Mouse (Mus musculus): ENCODE data around the gene Gpr162. TPM values are rescaled to one million over a fixed set of nuclear protein-coding genes. Genes with fewer than 3 reads are reported as not detected.
"Not testable (repeated sequence)": the region's sequence is repeated elsewhere in the genome, so short reads cannot be mapped to it uniquely, and the experiment has no call there.

Gpr162 gene
- polyA plus RNA-seq, 1 experiment from 2014 or later = 0.80 TPM

DNA sequence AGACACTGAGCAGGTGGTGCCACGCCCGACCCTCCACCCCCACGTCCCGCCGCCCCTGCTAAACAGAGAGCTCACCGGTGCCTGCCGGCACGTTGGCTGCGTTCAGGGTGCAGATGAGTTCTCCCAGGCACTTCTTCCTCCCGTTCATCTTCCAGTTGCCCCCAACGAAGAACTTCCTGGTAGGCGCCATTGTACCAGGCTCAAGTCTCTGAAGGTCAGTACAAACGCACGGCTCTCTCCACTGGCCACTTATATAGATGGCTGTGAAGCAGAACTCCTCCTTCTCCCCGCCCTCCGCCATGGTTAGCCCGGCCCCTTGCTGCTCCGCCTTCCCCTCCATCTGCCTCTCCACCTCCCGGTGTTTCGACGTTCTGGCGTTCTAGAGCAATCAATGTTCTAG, 49.9 kb downstream of the Gpr162 start, which contains the start of gene Tpi1:
Gene Tpi1 (minus strand): TSS at position 364 of the 400 bp plus-strand sequence.
- Histone ChIP-seq H3K9ac (ENCODE audit: low read depth, low read length) (peak within 1 kb of the TSS; percentile 98), H3K36me3 (ENCODE audit: control insufficient read depth, insufficient read depth, low read length) (peaks cover 35% of the 10 kb centered on the region), H3K4me1 (ENCODE audit: control insufficient read depth, insufficient read depth, low read length) (peaks cover 28% of the 10 kb centered on the region), H3K27me3 (ENCODE audit: control insufficient read depth, insufficient read depth, low read length) (no peaks in the 10 kb centered on the region), H3K4me3 (ENCODE audit: low read depth, low read length) (peak within 1 kb of the TSS; percentile 90), H3K27ac (ENCODE audit: low read depth, low read length) (peak within 1 kb of the TSS; percentile 98), H3K4me2 (peak within 1 kb of the TSS; percentile 90), H3K9me3 (replicated peaks; ENCODE audit: control insufficient read depth, low read length) (no peaks in the 10 kb centered on the region)
- ATAC-seq (replicated peaks; ENCODE audit: insufficient number of reproducible peaks, low FRiP score, low TSS enrichment) = peak; percentile 83
- 0% methylated on average over 22 of the region's 22 CpGs for WGBS (ENCODE audit: insufficient replicate concordance)

GRCm38 (mm10) chr6:124813496-124813895, 50.3 kb downstream of the Gpr162 start:
- H3K9ac ChIP-seq (ENCODE audit: low read depth, low read length) = peak overlapping the region; percentile 98
- peak overlapping the region; percentile 90 for H3K4me3 ChIP-seq (ENCODE audit: low read depth, low read length)
- no peaks in the 10 kb centered on the region for H3K9me3 ChIP-seq (replicated peaks; ENCODE audit: control insufficient read depth, low read length)
- peaks cover 32% of the 10 kb centered on the region for H3K36me3 ChIP-seq (ENCODE audit: control insufficient read depth, insufficient read depth, low read length)
- H3K4me2 ChIP-seq = peak overlapping the region; percentile 90
- ATAC-seq (replicated peaks; ENCODE audit: insufficient number of reproducible peaks, low FRiP score, low TSS enrichment) = peak; percentile 68
- no peaks in the 10 kb centered on the region for H3K27me3 ChIP-seq (ENCODE audit: control insufficient read depth, insufficient read depth, low read length)
- peaks cover 28% of the 10 kb centered on the region for H3K4me1 ChIP-seq (ENCODE audit: control insufficient read depth, insufficient read depth, low read length)
- under 1% methylated on average over 18 of the region's 18 CpGs for WGBS (ENCODE audit: insufficient replicate concordance)
- H3K27ac ChIP-seq (ENCODE audit: low read depth, low read length) = peak overlapping the region; percentile 98

DNA sequence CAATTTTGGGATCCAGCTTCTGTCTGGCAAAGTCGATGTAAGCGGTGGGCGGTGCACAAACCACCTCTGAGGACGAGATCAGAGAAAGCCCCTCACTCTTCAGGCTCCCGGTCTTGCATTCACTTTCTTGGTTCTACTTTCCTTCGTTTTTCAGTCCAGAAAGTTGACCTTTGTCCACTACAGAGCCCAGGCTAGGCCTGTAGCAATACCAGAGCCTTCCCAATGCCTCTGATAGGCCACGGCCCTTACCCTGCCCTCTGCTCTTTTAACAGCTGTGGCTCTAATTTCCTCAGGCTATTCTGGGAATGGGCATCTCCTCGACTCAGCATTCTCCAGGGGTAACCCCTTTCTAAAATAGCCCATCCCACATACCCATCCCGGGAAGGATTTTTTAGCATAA, 50.9 kb downstream of the Gpr162 start:
- ATAC-seq (replicated peaks; ENCODE audit: insufficient number of reproducible peaks, low FRiP score, low TSS enrichment) = no peak
- Histone ChIP-seq H3K27ac (ENCODE audit: low read depth, low read length) (peak overlapping the region; percentile 98), H3K36me3 (ENCODE audit: control insufficient read depth, insufficient read depth, low read length) (peaks cover 32% of the 10 kb centered on the region), H3K4me1 (ENCODE audit: control insufficient read depth, insufficient read depth, low read length) (peaks cover 34% of the 10 kb centered on the region), H3K9ac (ENCODE audit: low read depth, low read length) (peak overlapping the region; percentile 98), H3K27me3 (ENCODE audit: control insufficient read depth, insufficient read depth, low read length) (no peaks in the 10 kb centered on the region), H3K4me3 (ENCODE audit: low read depth, low read length) (peak overlapping the region; percentile 90), H3K4me2 (peak overlapping the region; percentile 90), H3K9me3 (replicated peaks; ENCODE audit: control insufficient read depth, low read length) (no peaks in the 10 kb centered on the region)
- 16% methylated on average over 9 of the region's 9 CpGs for WGBS (ENCODE audit: insufficient replicate concordance)

DNA sequence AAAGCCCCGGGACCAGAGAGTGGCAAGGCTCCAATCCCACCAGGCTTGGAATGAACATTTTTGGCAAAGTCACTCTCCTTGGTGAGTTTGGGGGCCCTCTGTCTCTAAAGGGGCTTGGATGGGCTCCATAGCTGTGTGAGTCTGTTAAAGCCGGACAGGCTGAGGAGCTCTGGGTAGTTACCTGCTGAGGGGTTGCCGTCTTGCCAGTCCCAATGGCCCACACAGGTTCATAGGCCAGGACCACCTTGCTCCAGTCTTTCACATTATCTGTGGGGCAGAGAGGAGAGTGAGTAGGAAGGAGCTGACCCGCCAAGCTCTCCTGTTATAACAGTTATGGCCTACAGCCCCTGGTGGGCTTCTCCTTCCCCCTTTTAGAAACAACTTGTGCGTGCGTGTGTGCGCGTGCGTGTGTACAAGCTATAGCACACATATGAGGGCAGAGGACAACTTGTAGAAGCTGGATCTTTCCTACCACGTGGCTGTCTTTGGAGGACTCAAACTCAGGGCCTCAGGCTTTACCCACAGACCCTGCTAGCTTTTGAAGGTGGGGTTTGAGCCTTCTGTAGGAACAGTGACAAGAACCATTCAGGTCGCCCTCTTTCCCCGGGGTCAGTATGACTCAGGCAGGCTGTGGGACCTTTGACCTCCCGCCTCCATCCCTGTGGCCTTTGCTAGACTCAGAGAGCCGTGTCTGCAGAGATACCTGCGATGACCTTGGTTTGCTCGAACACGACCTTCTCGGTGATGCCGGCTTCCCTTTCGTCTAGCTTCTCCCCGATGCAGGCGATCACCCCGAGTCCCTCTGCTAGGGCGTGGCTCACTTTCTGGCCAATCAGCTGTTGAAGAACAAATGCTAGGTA, 51.9 kb downstream of the Gpr162 start:
- peaks cover 34% of the 10 kb centered on the region for H3K4me1 ChIP-seq (ENCODE audit: control insufficient read depth, insufficient read depth, low read length)
- no peaks in the 10 kb centered on the region for H3K9me3 ChIP-seq (replicated peaks; ENCODE audit: control insufficient read depth, low read length)
- 79% methylated on average over 24 of the region's 24 CpGs for WGBS (ENCODE audit: insufficient replicate concordance)
- no peak for ATAC-seq (replicated peaks; ENCODE audit: insufficient number of reproducible peaks, low FRiP score, low TSS enrichment)
- H3K27me3 ChIP-seq (ENCODE audit: control insufficient read depth, insufficient read depth, low read length) = no peaks in the 10 kb centered on the region
- H3K36me3 ChIP-seq (ENCODE audit: control insufficient read depth, insufficient read depth, low read length) = peaks cover 25% of the 10 kb centered on the region
- peak overlapping the region; percentile 98 for H3K27ac ChIP-seq (ENCODE audit: low read depth, low read length)
- H3K9ac ChIP-seq (ENCODE audit: low read depth, low read length) = peak overlapping the region; percentile 98
- H3K4me3 ChIP-seq (ENCODE audit: low read depth, low read length) = peak overlapping the region; percentile 90
- H3K4me2 ChIP-seq = peak overlapping the region; percentile 90

DNA sequence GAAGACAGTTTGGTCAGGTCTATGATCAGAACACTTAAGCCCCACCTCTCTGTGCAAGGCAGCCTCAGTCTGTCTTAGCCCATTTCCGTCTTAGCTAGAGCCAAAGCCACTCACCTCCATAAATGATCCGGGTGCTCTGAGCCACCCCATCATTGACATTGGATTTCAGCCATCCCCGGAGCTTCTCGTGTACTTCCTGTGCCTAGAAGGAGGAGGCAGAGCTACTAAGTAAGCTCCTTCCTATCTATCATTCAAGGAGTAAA, 52.4 kb downstream of the Gpr162 start:
- Histone ChIP-seq H3K4me1 (ENCODE audit: control insufficient read depth, insufficient read depth, low read length) (peaks cover 37% of the 10 kb centered on the region), H3K27ac (ENCODE audit: low read depth, low read length) (no peak overlapping the region), H3K36me3 (ENCODE audit: control insufficient read depth, insufficient read depth, low read length) (peaks cover 19% of the 10 kb centered on the region), H3K4me3 (ENCODE audit: low read depth, low read length) (no peak overlapping the region), H3K27me3 (ENCODE audit: control insufficient read depth, insufficient read depth, low read length) (no peaks in the 10 kb centered on the region), H3K9me3 (replicated peaks; ENCODE audit: control insufficient read depth, low read length) (no peaks in the 10 kb centered on the region), H3K4me2 (no peak overlapping the region), H3K9ac (ENCODE audit: low read depth, low read length) (no peak overlapping the region)
- 81% methylated on average over 4 of the region's 4 CpGs for WGBS (ENCODE audit: insufficient replicate concordance)
- no peak for ATAC-seq (replicated peaks; ENCODE audit: insufficient number of reproducible peaks, low FRiP score, low TSS enrichment)

GRCm38 (mm10) chr6:124810566-124811402, 53.0 kb downstream of the Gpr162 start:
- Histone ChIP-seq H3K4me2 (peak overlapping the region; percentile 92), H3K4me1 (ENCODE audit: control insufficient read depth, insufficient read depth, low read length) (peaks cover 42% of the 10 kb centered on the region), H3K9ac (ENCODE audit: low read depth, low read length) (peak overlapping the region; percentile 84; the same call in 1 of the 2 replicates), H3K36me3 (ENCODE audit: control insufficient read depth, insufficient read depth, low read length) (peaks cover 18% of the 10 kb centered on the region)
- not testable (repeated sequence) for H3K9me3 ChIP-seq (replicated peaks; ENCODE audit: control insufficient read depth, low read length); H3K27ac ChIP-seq (ENCODE audit: low read depth, low read length); H3K4me3 ChIP-seq (ENCODE audit: low read depth, low read length); ATAC-seq (replicated peaks; ENCODE audit: insufficient number of reproducible peaks, low FRiP score, low TSS enrichment); H3K27me3 ChIP-seq (ENCODE audit: control insufficient read depth, insufficient read depth, low read length)
- 85% methylated on average over 11 of the region's 11 CpGs for WGBS (ENCODE audit: insufficient replicate concordance)

DNA sequence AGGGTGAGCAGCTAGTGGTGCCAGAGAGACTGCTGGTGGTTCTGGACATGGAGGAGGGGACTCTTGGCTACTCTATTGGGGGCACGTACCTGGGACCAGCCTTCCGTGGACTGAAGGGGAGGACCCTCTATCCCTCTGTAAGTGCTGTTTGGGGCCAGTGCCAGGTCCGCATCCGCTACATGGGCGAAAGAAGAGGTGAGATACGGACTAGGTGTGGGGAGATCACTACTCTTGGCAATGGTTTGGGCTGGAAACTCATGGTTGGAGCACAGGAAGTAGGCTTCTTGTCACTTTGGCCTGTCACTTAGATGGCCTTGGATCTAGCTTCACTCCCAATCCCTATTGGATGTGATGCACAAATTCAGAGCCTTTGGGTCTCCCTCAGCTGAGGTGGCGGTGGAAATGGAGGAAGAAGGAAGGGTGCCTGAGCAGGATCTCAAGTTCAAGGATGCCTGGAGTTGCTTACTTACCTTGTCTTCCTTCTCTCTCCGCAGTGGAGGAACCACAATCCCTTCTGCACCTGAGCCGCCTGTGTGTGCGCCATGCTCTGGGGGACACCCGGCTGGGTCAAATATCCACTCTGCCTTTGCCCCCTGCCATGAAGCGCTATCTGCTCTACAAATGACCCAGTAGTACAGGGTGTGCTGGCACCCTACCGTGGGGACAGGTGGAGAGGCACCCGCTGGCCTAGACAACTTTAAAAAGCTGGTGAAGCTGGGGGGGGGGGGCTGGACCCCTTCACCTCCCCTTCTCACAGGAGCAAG, 53.8 kb downstream of the Gpr162 start:
- Histone ChIP-seq H3K36me3 (ENCODE audit: control insufficient read depth, insufficient read depth, low read length) (peaks cover 13% of the 10 kb centered on the region), H3K27me3 (ENCODE audit: control insufficient read depth, insufficient read depth, low read length) (no peaks in the 10 kb centered on the region), H3K9me3 (replicated peaks; ENCODE audit: control insufficient read depth, low read length) (no peaks in the 10 kb centered on the region), H3K4me1 (ENCODE audit: control insufficient read depth, insufficient read depth, low read length) (peaks cover 44% of the 10 kb centered on the region), H3K4me2 (peak overlapping the region; percentile 92), H3K4me3 (ENCODE audit: low read depth, low read length) (peak overlapping the region; percentile 68), H3K9ac (ENCODE audit: low read depth, low read length) (peak overlapping the region; percentile 84), H3K27ac (ENCODE audit: low read depth, low read length) (peak overlapping the region; percentile 92)
- ATAC-seq (replicated peaks; ENCODE audit: insufficient number of reproducible peaks, low FRiP score, low TSS enrichment) = no peak
- 40% methylated on average over 14 of the region's 14 CpGs for WGBS (ENCODE audit: insufficient replicate concordance)

DNA sequence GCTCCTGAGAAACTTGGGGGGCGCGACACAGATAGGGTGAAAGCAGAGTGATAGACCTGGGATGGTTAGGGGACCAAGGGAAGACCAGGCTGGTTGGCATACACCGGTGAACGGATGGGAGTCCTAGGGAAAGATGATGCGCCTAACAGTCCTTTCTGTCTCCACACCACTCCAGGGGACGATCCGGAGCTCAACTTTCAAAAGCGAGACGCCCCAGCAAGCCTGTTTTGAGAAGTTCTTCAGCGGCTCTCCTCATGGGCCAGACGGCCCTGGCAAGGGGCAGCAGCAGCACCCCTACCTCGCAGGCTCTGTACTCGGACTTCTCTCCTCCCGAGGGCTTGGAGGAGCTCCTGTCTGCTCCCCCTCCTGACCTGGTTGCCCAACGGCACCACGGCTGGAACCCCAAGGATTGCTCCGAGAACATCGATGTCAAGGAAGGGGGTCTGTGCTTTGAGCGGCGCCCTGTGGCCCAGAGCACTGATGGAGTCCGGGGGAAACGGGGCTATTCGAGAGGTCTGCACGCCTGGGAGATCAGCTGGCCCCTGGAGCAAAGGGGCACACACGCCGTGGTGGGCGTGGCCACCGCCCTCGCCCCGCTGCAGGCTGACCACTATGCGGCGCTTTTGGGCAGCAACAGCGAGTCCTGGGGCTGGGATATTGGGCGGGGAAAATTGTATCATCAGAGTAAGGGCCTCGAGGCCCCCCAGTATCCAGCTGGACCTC, 54.6 kb downstream of the Gpr162 start:
- peak overlapping the region; percentile 84 for H3K9ac ChIP-seq (ENCODE audit: low read depth, low read length)
- H3K4me3 ChIP-seq (ENCODE audit: low read depth, low read length) = peak overlapping the region; percentile 68
- peak overlapping the region; percentile 92 for H3K27ac ChIP-seq (ENCODE audit: low read depth, low read length)
- peaks cover 37% of the 10 kb centered on the region for H3K4me1 ChIP-seq (ENCODE audit: control insufficient read depth, insufficient read depth, low read length)
- no peaks in the 10 kb centered on the region for H3K27me3 ChIP-seq (ENCODE audit: control insufficient read depth, insufficient read depth, low read length)
- H3K4me2 ChIP-seq = peak overlapping the region; percentile 92
- 1% methylated on average over 35 of the region's 35 CpGs for WGBS (ENCODE audit: insufficient replicate concordance)
- no peaks in the 10 kb centered on the region for H3K9me3 ChIP-seq (replicated peaks; ENCODE audit: control insufficient read depth, low read length)
- peaks cover 12% of the 10 kb centered on the region for H3K36me3 ChIP-seq (ENCODE audit: control insufficient read depth, insufficient read depth, low read length)
- peak; percentile 28 for ATAC-seq (replicated peaks; ENCODE audit: insufficient number of reproducible peaks, low FRiP score, low TSS enrichment)

All from heart, embryonic 11.5 days (tissue).